Mouse (Mus musculus) G1E (cell line): ENCODE results near the gene Rint1.

Experiments
- CTCF ChIP-seq: IDR thresholded peaks from 2 replicates; pipeline ENCODE4 v1.5.1; 2012; ENCODE audit warnings: low read depth, low read length, inconsistent platforms, mixed read lengths
- GATA1 ChIP-seq: IDR thresholded peaks from 2 replicates; pipeline ENCODE4 v1.6.1; 2012; ENCODE audit warnings: borderline replicate concordance, low read length, inconsistent platforms, mixed read lengths
- GATA2 ChIP-seq: IDR thresholded peaks from 2 replicates; pipeline ENCODE4 v1.6.1; 2012; ENCODE audit warnings: low read depth, low read length, inconsistent platforms, borderline replicate concordance
- TAL1 ChIP-seq: conservative IDR thresholded peaks from 2 replicates; pipeline ENCODE4 v1.6.1; 2012; ENCODE audit warnings: low read depth, low read length, inconsistent platforms, mixed read lengths

DNA sequence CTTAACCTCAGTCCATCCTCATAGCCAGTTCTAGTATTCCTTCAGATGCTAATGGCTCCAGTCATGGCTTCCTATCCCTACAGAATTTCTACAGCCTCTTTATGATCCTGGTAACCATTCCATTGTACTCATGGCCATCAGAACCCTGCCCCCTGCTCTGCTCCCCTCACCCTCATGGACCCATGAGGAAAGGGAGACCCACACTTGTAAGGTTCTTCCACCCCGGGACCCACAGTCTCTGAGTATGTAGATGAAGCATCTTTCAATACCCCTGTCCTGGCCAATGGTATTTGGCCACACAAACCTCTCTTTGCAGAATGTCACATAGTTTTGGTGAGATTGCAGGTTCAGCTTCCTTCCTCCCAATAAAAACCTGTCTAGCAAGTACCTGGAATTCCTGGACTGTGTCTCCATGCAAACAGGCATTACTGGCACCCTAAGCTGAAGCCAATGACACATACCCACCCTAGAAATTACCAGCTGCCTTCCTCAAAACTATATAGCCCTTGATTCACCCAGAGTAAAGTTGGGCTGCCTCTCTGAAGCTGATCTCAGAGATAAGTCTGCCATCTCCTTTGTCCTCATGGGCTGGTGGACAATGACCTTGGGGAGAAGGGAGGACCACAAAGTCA, 71.7 kb downstream of the Rint1 start:
- TF ChIP-seq CTCF (no peak), GATA1 (no peak), TAL1 (no peak), GATA2 (no peak)
